10 mouse cellular contexts compared by ENCODE assay signal in genomic region chr9:78880643-78881306, GRCm38 (mm10).
DNase-seq lines count a peak whose midpoint lies in the region; ATAC-seq lines count a peak whose summit lies in the region.
"Had no signal": no experiment of that assay in that cellular context is flagged by ENCODE, and none has a peak within 500 bp of the region (broad histone marks: within the 10 kb centered on the region; RNA-seq: fewer than 3 reads in every experiment).

No protein-coding gene starts in this region.

- no peaks in the 10 kb centered on the region for H3K27me3 ChIP-seq in forebrain, embryonic 15.5 days
- H3K27me3 ChIP-seq in limb, embryonic 13.5 days: no peaks in the 10 kb centered on the region

- no peak overlapping the region for H3K4me3 ChIP-seq in forebrain, embryonic 15.5 days
- no peak overlapping the region for H3K4me3 ChIP-seq in limb, embryonic 13.5 days

- H3K27ac ChIP-seq in forebrain, embryonic 15.5 days (replicated peaks): peak overlapping the region; percentile 81
- H3K27ac ChIP-seq in limb, embryonic 13.5 days: peak overlapping the region; percentile 56

- H3K4me1 ChIP-seq in forebrain, embryonic 15.5 days: peaks cover 23% of the 10 kb centered on the region
- peaks cover 16% of the 10 kb centered on the region for H3K4me1 ChIP-seq in limb, embryonic 13.5 days

- no peaks in the 10 kb centered on the region for H3K9me3 ChIP-seq in forebrain, embryonic 15.5 days
- no peaks in the 10 kb centered on the region for H3K9me3 ChIP-seq in limb, embryonic 13.5 days

- DNase-seq in retina, embryonic 14.5 days (ENCODE audit: low spot score): peak; percentile 2
- no peak for DNase-seq in retina, postnatal 1 day
- no peak for DNase-seq in gastrocnemius, postnatal 36 days
- no peak for DNase-seq in thymus, postnatal 0 days (ENCODE audit: low spot score)
- no peak for DNase-seq in lung, adult 18-20 months
- DNase-seq: liver; lung, postnatal 14 days had no signal

- intact Hi-C loops in gastrocnemius, postnatal 36 days (cut with DNase I): no loop called here

- whole genome bisulfite sequencing in forebrain, embryonic 15.5 days: 7% methylated on average over 4 of the region's 4 CpGs
- 52% methylated on average over 4 of the region's 4 CpGs for WGBS in limb, embryonic 13.5 days

- no peaks in the 10 kb centered on the region for H3K36me3 ChIP-seq in forebrain, embryonic 15.5 days
- no peaks in the 10 kb centered on the region for H3K36me3 ChIP-seq in limb, embryonic 13.5 days

- no peak overlapping the region for H3K4me2 ChIP-seq in forebrain, embryonic 15.5 days (replicated peaks)
- no peak overlapping the region for H3K4me2 ChIP-seq in limb, embryonic 13.5 days (replicated peaks)

- no peak overlapping the region for H3K9ac ChIP-seq in forebrain, embryonic 15.5 days (replicated peaks)
- H3K9ac ChIP-seq in limb, embryonic 13.5 days: no peak overlapping the region

- peak; percentile 65 for ATAC-seq in forebrain, embryonic 15.5 days (replicated peaks)
- ATAC-seq in limb, embryonic 13.5 days (ENCODE audit: low FRiP score, low read depth): no peak
- no peak for ATAC-seq in inflammation-experienced regulatory T-cells, adult 6 months
